Mouse (Mus musculus) liver, postnatal 0 days (tissue): ENCODE data around the gene Fbxl2.

ENCODE experiments used
- CTCF ChIP-seq: sonication (generic); IDR thresholded peaks from 2 replicates; pipeline ENCODE4 v1.5.1; 2016; ENCODE audit warnings: antibody characterized with exemption, low read depth
- EP300 ChIP-seq: IDR thresholded peaks from 2 replicates; pipeline ENCODE4 v1.6.1; 2016; ENCODE audit warnings: antibody characterized with exemption, low read depth, mild to moderate bottlenecking

DNA sequence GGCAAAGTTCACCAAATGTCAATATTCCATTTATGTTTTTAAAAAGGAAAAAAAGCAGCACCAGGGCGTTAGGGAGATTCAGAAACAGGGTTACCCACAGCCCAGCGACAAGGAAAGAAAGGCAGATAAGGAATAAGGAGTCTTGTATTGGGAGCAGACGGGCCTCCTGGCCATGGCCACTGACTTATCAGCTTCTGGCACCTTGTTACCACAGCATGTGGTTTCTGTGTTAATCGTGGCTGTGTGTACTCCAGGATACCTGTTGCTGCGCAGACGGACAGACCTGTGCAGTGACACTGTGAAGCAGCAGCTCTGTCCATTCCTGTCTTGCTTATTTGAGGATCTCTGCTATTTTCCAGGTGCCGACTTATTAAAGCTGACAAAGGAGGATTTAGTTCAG lies 77.0 kb downstream of the Fbxl2 start:
- TF ChIP-seq CTCF, result no peak
- peak; percentile 99 for TF ChIP-seq EP300
